Mouse (Mus musculus) intestine, embryonic 16.5 days (tissue): Measurements from ENCODE around the gene Wnt5b. TPM values are rescaled to one million over a fixed set of nuclear protein-coding genes. Genes with fewer than 3 reads are reported as not detected.

Experiments
- polyA plus RNA-seq: library from polyadenylated mRNA; unstranded; fragments of >200 nt; fragmentation: Nextera tagmentation; extraction: Ambion mirVana; gene quantifications from 2 replicates; pipeline ENCODE4 v1.2.1, GENCODE M21; 2015

Wnt5b gene
- polyA plus RNA-seq, 1 experiment from 2014 or later = 4.0 TPM

Other genes with a start within 250 kb of the Wnt5b start
- gene Lrtm2, start 213.6 kb downstream of the Wnt5b start, polyA plus RNA-seq = 0.32 and 0.38 TPM in 2 replicates
- 127 and 148 TPM in 2 replicates for gene Adipor2, start 126.6 kb downstream of the Wnt5b start, polyA plus RNA-seq
- gene Fbxl14, start 64.7 kb downstream of the Wnt5b start, polyA plus RNA-seq = 3.7 and 4.1 TPM in 2 replicates